Mouse (Mus musculus) embryonic facial prominence, embryonic 14.5 days (tissue): ENCODE measurements around the gene Atn1. TPM values are rescaled to one million over a fixed set of nuclear protein-coding genes. Genes with fewer than 3 reads are reported as not detected.

Experiments
- ATAC-seq: fragments of 200-750 bp; cut with Nextera tagmentation; 2 replicates; pipeline ENCODE4 v1.8.0; 2017; ENCODE audit warnings: low read depth, moderate number of reproducible peaks, moderate TSS enrichment
- DNase-seq: peaks from one replicate; pipeline ENCODE4 v3.0.0-alpha.2; 2015; ENCODE audit warnings: low spot score
- H3K27ac ChIP-seq: fragments of 300-500 bp; sonication (generic); replicated peaks from 2 replicates; pipeline ENCODE4 v1.5.1; 2014; ENCODE audit warnings: low read depth, mild to moderate bottlenecking, low read length, moderate library complexity
- H3K27me3 ChIP-seq: fragments of 300-500 bp; sonication (generic); replicated peaks from 2 replicates; pipeline ENCODE4 v1.6.1; 2014; ENCODE audit warnings: low read length; ENCODE audit not compliant: control insufficient read depth, insufficient read depth
- H3K36me3 ChIP-seq: fragments of 300-500 bp; sonication (generic); 2 replicates; pipeline ENCODE4 v1.6.1; 2014; ENCODE audit warnings: low read length, mixed read lengths; ENCODE audit not compliant: control insufficient read depth, insufficient read depth
- H3K4me1 ChIP-seq: fragments of 300-500 bp; sonication (generic); 2 replicates; pipeline ENCODE4 v1.6.1; 2014; ENCODE audit warnings: antibody characterized with exemption, low read length; ENCODE audit not compliant: control insufficient read depth, insufficient read depth
- H3K4me2 ChIP-seq: fragments of 300-500 bp; sonication (generic); 2 replicates; pipeline ENCODE4 v1.6.1; 2014; ENCODE audit warnings: low read depth, mild to moderate bottlenecking, low read length, moderate library complexity, mixed read lengths
- H3K4me3 ChIP-seq: fragments of 300-500 bp; sonication (generic); 2 replicates; pipeline ENCODE4 v1.5.1; 2014; ENCODE audit warnings: low read depth, mild to moderate bottlenecking, low read length
- H3K9ac ChIP-seq: fragments of 300-500 bp; sonication (generic); 2 replicates; pipeline ENCODE4 v1.6.1; 2014; ENCODE audit warnings: low read depth, mild to moderate bottlenecking, low read length, moderate library complexity, mixed read lengths
- H3K9me3 ChIP-seq: fragments of 300-500 bp; sonication (generic); 2 replicates; pipeline ENCODE4 v1.6.1; 2016; ENCODE audit warnings: low read length; ENCODE audit not compliant: control insufficient read depth
- WGBS: fragments of 180-500 bp; shearing (Covaris S2); extraction: QIAGEN DNeasy Blood & Tissue Kit; methylation state at CpG from one replicate; pipeline ENCODE4 v1.1.7; 2014; 5-methylcytosine and 5-hydroxymethylcytosine counted together
- polyA plus RNA-seq: library from polyadenylated mRNA; unstranded; fragments of >200 nt; fragmentation: Nextera tagmentation; extraction: Ambion mirVana; gene quantifications from 2 replicates; pipeline ENCODE4 v1.2.1, GENCODE M21; 2014

Atn1 gene
- polyA plus RNA-seq, 1 experiment from 2014 or later = 13.8 TPM

DNA sequence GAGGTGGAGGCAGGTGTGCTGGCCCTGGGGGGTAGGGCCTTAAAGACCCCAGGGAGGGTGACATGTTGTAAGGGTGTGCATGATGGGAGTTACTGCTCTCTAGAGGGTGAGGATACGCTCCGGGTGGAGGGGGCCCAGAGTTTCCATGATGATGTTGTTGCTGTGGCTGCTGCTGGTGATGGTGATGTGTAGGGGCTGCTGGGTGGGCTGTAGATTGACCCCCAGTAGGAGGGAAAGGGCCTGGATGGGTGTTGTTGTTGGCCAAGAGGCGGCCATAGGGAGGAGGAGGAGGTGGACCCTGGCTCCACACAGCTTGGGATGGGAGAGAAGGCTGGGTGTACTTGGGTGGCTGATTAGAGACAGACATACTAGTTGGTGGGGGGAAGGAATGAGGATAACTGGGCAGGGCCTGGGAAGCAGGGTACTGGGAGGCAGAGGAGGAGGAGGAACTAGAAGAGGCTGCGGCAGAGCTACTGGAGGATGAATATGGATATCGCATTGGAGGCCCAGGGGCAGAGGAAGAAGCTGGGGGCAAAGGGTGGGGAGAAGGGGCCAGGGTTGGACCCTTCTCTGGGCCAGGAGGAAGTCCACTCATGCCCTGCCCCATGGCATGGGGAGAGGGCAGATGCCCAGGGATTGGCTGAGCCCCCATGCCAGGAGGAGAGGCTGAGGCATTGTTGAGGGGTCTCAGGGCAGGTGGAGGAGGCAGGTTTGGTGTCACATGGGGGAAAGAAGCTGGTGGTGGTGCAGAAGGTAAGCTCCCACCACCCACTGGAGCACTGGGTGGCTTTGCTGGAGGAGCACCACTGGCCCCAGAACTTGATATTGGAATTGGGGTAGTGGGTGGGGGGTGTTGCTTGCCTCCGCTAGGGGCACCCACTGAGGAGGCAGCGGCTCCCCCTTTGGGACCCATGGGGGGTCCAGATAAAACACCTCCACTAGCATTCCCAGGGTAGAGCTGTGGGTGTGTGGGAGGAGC, 9.4 kb downstream of the Atn1 start:
- DNase-seq = no peak
- H3K4me3 ChIP-seq = peak overlapping the region; percentile 54
- H3K4me2 ChIP-seq = peak overlapping the region; percentile 96
- H3K27ac ChIP-seq = no peak overlapping the region; the same call in 1 of the 2 replicates
- ATAC-seq = peak; percentile 7; the same call in 1 of the 2 replicates
- peaks cover 10% of the 10 kb centered on the region; the same call in 1 of the 2 replicates for H3K4me1 ChIP-seq
- H3K9me3 ChIP-seq = no peaks in the 10 kb centered on the region
- 88% methylated on average over 7 of the region's 7 CpGs for WGBS
- H3K27me3 ChIP-seq = no peaks in the 10 kb centered on the region
- H3K36me3 ChIP-seq = peaks cover 77% of the 10 kb centered on the region
- H3K9ac ChIP-seq = peak overlapping the region; percentile 80; the same call in 1 of the 2 replicates

DNA sequence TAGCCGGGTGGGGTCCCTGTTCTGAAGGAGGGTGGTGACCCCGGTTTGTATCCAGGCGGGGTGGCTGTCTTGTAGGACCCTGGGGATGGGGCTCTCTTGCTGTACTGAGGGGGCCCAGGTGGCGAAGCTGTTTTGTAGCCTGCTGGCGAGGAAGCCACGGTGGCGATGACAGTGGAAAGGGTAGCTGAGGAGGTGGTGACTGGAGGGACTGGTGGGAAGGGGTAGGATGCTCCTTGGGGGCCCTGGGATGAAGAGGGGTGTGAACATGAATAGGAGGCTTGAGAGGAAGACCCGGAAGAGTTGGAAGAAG, 10.1 kb downstream of the Atn1 start:
- H3K27ac ChIP-seq = peak overlapping the region; percentile 89
- ATAC-seq (peak; percentile 4; the same call in 1 of the 2 replicates), DNase-seq (peak; percentile 23)
- peak overlapping the region; percentile 54 for H3K4me3 ChIP-seq
- H3K36me3 ChIP-seq = peaks cover 75% of the 10 kb centered on the region
- peaks cover 10% of the 10 kb centered on the region; the same call in 1 of the 2 replicates for H3K4me1 ChIP-seq
- no peaks in the 10 kb centered on the region for H3K27me3 ChIP-seq
- 22% methylated on average over 8 of the region's 8 CpGs for WGBS
- H3K9me3 ChIP-seq = no peaks in the 10 kb centered on the region
- H3K9ac ChIP-seq = peak overlapping the region; percentile 80
- peak overlapping the region; percentile 96 for H3K4me2 ChIP-seq

DNA sequence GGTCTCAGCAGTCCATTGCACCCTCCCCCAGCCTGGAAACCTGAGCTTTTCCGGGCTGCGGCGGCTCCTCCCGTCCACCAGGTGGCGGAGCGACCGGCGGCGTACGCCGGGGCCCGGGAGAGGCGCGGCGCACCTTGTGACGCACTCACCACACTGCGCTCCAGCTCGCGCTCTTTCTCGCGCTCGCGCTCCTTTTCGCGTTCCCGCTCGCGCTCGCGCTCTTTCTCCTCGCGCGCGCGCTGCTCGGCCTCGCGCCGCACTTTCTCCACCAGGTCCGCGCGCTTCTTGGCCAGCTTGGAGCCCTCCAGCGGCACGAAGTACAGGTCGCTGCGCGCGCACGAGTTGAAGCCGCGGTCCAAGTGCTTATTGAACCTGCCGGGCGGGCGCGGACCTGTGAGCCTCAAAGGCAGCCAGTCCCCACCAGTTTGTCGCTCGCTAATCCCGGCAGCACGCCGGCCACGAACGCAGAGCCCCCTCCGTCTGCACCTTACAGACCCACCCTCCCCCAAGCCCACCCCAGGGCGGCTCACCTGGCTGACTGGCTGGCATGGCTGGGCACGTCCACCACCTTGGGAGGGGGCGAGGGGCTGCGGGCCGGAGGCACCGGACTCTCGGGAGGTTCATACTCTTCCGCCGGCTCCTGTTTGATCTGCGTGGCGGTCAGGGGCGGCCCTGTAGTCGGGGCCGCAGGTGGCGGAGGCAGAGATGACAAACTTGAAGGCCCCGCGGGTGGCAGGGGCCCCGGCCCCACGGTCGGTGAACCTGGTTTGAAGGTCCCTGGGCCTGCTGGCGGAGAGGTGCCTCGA, 10.6 kb downstream of the Atn1 start:
- DNase-seq = peak; percentile 97
- 1% methylated on average over 63 of the region's 85 CpGs for WGBS
- Histone ChIP-seq H3K9me3 (no peaks in the 10 kb centered on the region), H3K9ac (peak overlapping the region; percentile 80), H3K36me3 (peaks cover 69% of the 10 kb centered on the region), H3K4me3 (peak overlapping the region; percentile 54), H3K27me3 (no peaks in the 10 kb centered on the region), H3K4me1 (peaks cover 10% of the 10 kb centered on the region; the same call in 1 of the 2 replicates), H3K4me2 (peak overlapping the region; percentile 96), H3K27ac (peak overlapping the region; percentile 89)
- ATAC-seq = peak; percentile 85

DNA sequence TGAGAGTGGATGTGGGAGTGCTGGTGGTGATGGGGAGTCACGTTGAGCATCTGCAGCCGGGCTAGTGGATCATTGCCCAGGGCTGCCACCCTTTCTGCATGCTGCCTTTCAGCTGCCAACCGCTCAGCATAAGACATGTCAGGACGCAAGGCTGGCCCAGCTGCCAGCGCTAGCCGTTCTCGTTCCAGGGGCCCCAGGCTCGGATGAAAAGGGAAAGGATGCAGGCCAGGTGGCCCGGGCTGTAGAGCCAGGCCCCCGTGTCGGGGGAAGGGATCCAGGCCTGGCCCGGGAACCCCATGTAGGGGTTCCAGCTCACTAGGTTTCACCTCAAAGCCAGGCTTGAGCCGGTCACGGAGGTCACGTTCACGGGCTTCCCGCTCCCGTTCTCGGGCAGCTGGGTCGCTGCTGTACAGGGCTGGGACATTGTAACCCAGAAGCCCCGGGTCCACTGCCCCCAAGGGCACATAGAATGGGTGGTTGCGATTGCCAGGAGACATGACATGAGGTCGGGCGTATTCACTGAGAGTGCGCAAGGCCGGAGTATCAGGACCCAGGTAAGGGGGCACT, 11.5 kb downstream of the Atn1 start:
- Histone ChIP-seq H3K27ac (peak overlapping the region; percentile 53), H3K9ac (peak overlapping the region; percentile 20; the same call in 1 of the 2 replicates), H3K4me3 (peak overlapping the region; percentile 54), H3K4me1 (peaks cover 13% of the 10 kb centered on the region), H3K27me3 (no peaks in the 10 kb centered on the region), H3K9me3 (no peaks in the 10 kb centered on the region), H3K36me3 (peaks cover 66% of the 10 kb centered on the region), H3K4me2 (peak overlapping the region; percentile 96)
- 71% methylated on average over 25 of the region's 26 CpGs for WGBS
- DNase-seq (no peak), ATAC-seq (no peak)

DNA sequence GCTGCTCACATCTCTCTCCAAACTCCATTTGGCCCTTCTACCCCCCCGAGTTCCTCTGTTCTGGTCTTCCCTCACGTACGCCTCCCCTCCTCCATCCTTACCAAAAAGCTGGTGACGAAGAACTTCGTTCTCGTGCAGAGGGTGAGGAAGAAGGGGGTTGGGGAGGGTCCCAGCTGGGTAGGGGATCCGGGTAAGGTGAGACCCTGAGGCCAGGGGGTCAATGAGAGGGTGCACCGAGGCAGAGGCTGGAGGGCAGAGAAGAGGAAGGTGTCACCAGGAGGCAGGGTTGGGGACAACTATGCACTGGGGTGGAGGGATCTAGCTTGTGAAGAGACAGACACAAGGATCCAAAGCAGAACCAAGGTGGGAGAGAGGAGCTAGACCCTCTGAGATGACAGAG, 12.7 kb downstream of the Atn1 start:
- peaks cover 54% of the 10 kb centered on the region for H3K36me3 ChIP-seq
- WGBS = 82% methylated on average over 8 of the region's 8 CpGs
- H3K27ac ChIP-seq = no peak overlapping the region
- no peak overlapping the region for H3K4me3 ChIP-seq
- no peaks in the 10 kb centered on the region for H3K9me3 ChIP-seq
- no peak for ATAC-seq
- DNase-seq = no peak
- no peak overlapping the region for H3K4me2 ChIP-seq
- peaks cover 21% of the 10 kb centered on the region for H3K4me1 ChIP-seq
- no peak overlapping the region for H3K9ac ChIP-seq
- H3K27me3 ChIP-seq = no peaks in the 10 kb centered on the region

DNA sequence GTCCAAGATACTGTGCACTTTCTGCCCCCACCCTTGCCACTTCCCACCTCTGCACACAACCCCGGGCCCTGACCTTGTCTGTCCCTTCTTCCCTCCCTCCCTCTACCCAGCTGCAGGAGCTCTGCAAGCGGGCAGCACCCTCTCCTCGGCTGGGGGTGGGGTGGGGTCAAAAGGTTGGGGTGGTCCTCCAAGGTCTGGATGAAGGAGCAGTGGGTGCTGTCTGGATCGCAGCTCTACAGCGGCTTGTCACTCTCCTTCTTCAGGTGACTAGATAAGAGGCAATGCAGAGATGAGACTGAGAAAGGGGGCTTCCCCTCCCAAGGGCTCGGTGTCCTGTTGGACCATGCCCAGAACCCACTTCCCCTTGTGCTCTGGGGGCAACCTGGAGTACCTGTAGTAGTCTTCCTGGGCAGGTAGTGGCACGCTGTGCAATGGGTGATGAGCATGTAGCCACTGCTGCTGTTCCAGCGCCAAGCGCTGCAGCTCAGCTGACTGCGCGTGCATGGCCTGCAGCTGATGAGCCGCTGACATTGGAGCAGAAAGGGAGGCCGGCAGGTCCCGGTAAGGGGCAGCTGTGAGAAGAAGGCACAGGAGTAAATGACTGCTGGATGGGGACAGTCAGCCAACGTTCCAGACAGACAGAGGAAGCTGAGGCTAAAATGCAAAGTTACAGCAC, 13.3 kb downstream of the Atn1 start:
- Histone ChIP-seq H3K4me1 (peaks cover 26% of the 10 kb centered on the region), H3K9me3 (no peaks in the 10 kb centered on the region), H3K36me3 (peaks cover 47% of the 10 kb centered on the region), H3K4me3 (no peak overlapping the region), H3K9ac (no peak overlapping the region), H3K27me3 (no peaks in the 10 kb centered on the region), H3K4me2 (no peak overlapping the region), H3K27ac (no peak overlapping the region)
- DNase-seq (no peak), ATAC-seq (no peak)
- 86% methylated on average over 15 of the region's 15 CpGs for WGBS

DNA sequence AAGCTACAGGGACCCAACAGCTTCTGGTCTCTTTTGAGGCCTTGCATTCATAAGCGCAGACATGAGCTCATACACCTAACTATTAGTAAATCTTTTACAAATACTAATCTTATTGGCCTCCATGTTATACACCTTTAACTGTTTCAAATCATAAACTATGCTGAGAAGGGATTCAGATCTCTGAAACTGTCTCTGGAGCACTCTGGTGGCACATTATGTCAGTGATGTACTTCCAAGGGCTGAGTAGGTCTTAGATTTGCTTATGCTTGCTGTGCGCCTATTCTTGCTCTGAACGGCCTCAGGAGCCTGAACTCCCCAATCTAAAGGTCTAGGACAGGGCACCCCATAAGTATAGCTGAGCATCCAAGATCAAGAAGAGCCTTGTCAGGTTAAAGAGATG, 14.5 kb downstream of the Atn1 start:
- no peak for DNase-seq
- H3K27ac ChIP-seq = peak overlapping the region; percentile 97
- no peak for ATAC-seq
- peaks cover 26% of the 10 kb centered on the region for H3K4me1 ChIP-seq
- no peaks in the 10 kb centered on the region for H3K27me3 ChIP-seq
- H3K9me3 ChIP-seq = no peaks in the 10 kb centered on the region
- peak overlapping the region; percentile 87 for H3K4me2 ChIP-seq
- WGBS = 77% methylated on average over 3 of the region's 3 CpGs
- H3K36me3 ChIP-seq = peaks cover 36% of the 10 kb centered on the region
- peak overlapping the region; percentile 86 for H3K9ac ChIP-seq
- peak overlapping the region; percentile 54 for H3K4me3 ChIP-seq
